Mouse (Mus musculus): ENCODE data around the gene Adarb2. TPM values are rescaled to one million over a fixed set of nuclear protein-coding genes. Genes with fewer than 3 reads are reported as not detected.

The Adarb2 gene
- polyA plus RNA-seq, 1 experiment from 2014 or later, result 0.35 TPM

DNA sequence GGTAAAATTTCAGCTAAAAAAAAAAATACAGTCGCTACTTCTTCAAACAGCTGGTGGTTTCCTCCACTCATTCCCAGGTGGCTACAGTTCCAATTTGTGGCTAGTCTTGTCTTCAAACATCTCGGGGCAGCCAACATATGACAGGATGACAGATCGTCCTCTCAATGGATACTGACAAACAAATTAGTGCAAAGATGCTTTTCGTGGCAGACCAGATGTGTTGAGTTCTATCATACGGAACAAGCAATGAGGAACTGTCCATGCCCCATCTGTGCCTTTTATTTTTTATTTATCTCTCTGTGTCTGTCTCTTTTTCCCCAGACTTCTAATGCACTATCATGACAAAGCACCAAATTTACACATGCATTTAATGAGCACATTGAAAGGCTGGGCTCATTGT lies 316.5 kb downstream of the Adarb2 start:
- H3K27ac ChIP-seq, result no peak overlapping the region
- no peak overlapping the region for H3K9ac ChIP-seq
- no peak overlapping the region for H3K4me2 ChIP-seq (replicated peaks)
- H3K4me1 ChIP-seq (replicated peaks), result no peaks in the 10 kb centered on the region
- ATAC-seq, result no peak
- H3K4me3 ChIP-seq (replicated peaks), result no peak overlapping the region
- no peaks in the 10 kb centered on the region for H3K27me3 ChIP-seq (replicated peaks)
- WGBS, result 88% methylated on average over 5 of the region's 5 CpGs
- H3K36me3 ChIP-seq, result no peaks in the 10 kb centered on the region
- no peaks in the 10 kb centered on the region for H3K9me3 ChIP-seq

DNA sequence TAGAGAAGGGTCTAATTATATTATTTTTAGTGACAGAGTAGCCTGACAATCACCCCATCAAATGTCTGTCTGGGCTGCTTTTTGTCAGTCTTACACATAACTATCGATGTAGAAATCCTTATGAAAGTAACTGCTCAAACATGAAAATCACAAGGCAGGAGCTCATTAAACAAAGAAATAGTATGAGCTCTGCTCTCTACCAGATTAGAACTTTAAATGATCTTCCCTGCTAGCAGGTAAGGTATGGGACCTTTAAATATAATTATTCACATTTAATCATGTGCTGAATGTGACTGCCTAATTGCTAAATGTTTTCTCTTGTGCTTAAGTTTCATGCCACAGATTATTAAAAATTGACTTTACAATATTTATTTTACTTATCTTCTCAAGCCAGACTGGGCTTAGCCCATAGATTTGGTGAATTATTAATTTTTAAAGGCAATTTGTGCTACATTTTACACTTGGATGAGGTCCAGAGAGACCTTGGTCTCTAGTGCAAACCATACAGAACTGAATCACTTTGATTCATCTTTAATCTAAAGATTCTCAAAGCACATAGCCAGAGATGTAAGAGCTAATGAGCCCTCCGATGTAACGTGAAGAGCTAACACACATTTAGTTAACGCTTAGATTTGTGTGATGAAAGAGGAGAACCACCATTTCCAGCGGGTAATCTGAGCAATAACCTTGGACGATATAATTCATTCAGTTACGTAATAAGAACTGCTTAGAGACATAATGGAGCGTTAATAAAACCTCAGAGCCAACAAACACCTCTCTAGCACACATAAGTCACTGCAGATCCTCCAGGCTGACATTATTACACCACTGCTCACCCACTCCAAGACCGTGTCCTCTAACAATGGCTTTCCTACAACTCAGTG lies 323.3 kb downstream of the Adarb2 start:
- H3K4me2 ChIP-seq (replicated peaks), result 0 out of 2 replicates have a peak overlapping the region, but pooled peaks have one; percentile 4
- H3K27me3 ChIP-seq (replicated peaks), result no peaks in the 10 kb centered on the region
- no peak overlapping the region for H3K4me3 ChIP-seq (replicated peaks)
- H3K4me1 ChIP-seq (replicated peaks), result no peaks in the 10 kb centered on the region
- ATAC-seq, result peak; percentile 92
- no peaks in the 10 kb centered on the region for H3K9me3 ChIP-seq
- WGBS, result 55% methylated on average over 9 of the region's 9 CpGs
- H3K27ac ChIP-seq, result no peak overlapping the region
- no peaks in the 10 kb centered on the region for H3K36me3 ChIP-seq
- H3K9ac ChIP-seq, result no peak overlapping the region

DNA sequence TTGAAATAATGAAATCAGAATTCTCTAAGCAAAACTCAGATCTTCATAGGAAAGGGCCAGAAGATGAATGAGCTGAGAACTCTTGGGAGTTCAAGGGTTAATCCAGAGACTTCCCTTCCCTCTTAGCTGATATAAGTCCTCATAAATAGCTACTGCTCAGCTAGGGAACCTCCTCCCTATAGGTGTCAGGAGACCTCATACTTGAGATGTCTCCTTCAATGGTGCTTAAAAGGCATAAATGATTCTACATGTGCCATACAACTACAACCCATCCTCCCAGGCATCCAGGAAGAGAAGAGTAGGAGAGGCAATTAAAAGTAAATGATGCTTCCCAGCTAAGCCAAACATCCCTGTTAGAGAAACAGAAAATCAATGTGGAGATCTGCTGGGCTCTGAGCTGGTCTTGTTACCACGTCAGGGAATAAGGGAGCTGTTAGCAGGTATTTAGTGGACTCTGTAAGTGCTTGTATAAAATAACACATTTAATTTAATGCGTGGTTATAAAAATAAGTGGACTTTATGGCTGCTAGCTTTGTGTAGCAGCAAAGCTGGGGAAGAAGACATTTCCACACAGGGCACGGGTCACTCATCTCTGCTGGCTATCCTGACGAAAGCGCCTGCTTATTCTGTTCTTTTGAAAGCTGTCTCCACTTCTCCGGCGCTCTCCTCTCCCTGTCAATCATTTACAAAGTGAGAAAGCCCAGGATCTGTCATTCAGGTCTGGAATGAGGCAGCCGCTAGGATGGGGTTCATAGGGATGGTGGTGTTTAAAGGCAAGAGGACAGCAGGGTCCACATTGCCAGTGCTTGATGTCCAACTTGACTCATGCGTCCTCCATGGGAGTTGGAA lies 331.8 kb downstream of the Adarb2 start:
- 69% methylated on average over 9 of the region's 9 CpGs for WGBS
- Histone ChIP-seq H3K4me3 (replicated peaks) (no peak overlapping the region), H3K4me1 (replicated peaks) (no peaks in the 10 kb centered on the region), H3K9me3 (no peaks in the 10 kb centered on the region), H3K9ac (no peak overlapping the region), H3K27ac (no peak overlapping the region), H3K27me3 (replicated peaks) (no peaks in the 10 kb centered on the region), H3K4me2 (replicated peaks) (no peak overlapping the region), H3K36me3 (no peaks in the 10 kb centered on the region)
- peak; percentile 71 for ATAC-seq

DNA sequence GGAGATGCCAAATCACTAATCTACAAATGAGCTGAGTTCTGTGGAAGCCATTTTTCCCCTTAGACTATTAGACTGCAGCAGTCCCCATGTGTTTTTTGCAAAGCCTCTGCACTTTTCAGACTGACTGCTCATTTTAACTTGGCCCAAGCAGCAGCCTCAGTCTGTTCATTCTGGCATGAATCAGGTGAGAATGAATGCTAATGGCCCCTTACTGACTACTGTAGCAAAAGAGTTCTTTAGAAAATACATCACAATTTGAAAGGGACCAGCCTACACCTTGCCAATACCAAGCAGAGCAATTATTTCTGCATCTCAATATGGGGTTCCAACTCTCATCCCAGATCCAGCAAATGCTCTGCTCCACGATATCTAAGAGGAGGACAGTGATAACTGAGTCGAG lies 335.8 kb downstream of the Adarb2 start:
- Histone ChIP-seq H3K4me1 (replicated peaks) (no peaks in the 10 kb centered on the region), H3K9me3 (no peaks in the 10 kb centered on the region), H3K27me3 (replicated peaks) (no peaks in the 10 kb centered on the region), H3K4me2 (replicated peaks) (no peak overlapping the region), H3K4me3 (replicated peaks) (no peak overlapping the region), H3K9ac (no peak overlapping the region), H3K27ac (no peak overlapping the region), H3K36me3 (no peaks in the 10 kb centered on the region)
- 92% methylated on average over 2 of the region's 2 CpGs for WGBS
- no peak for ATAC-seq

DNA sequence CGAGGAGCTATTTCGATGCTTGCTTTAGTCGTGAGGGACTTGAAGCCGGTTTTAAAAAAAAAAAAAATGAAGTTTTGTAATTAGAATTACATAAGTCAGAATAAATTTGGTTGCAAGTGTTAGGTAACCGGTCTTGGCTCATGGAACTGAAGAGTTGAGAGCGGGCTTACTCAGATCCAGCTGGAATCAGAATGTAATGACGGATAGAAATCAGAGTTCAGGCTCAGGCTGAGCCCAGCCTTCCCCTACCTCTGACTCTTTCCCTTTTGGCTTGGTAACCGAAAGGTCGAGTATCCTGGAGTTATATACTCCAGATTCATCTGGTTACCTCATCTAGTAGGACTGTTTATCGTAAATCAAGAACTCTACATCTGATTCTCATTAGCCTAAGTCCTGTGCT lies 336.2 kb downstream of the Adarb2 start:
- no peak overlapping the region for H3K27ac ChIP-seq
- H3K4me3 ChIP-seq (replicated peaks), result no peak overlapping the region
- H3K4me1 ChIP-seq (replicated peaks), result no peaks in the 10 kb centered on the region
- H3K27me3 ChIP-seq (replicated peaks), result no peaks in the 10 kb centered on the region
- no peaks in the 10 kb centered on the region for H3K36me3 ChIP-seq
- H3K9ac ChIP-seq, result no peak overlapping the region
- WGBS, result 87% methylated on average over 10 of the region's 10 CpGs
- no peak overlapping the region for H3K4me2 ChIP-seq (replicated peaks)
- no peaks in the 10 kb centered on the region for H3K9me3 ChIP-seq
- no peak for ATAC-seq

DNA sequence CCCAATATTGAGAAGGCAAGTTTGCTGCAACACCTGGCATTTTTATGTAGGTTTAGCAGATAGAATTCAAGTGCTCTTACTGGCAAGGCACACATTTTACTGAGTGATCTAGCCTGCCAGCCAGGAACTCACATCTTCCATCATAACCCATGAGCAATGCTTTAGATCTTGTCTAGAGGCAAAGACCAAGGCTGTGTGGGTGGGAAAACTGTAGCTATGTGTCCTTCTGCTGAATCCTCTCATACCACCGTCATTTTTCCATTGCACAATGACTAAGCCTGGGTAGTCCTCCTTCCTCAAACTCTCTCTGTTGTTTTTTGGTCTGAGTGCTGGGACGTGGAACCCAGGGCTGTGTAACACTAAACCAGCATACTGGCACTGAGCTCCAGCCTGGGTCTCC lies 340.0 kb downstream of the Adarb2 start:
- H3K27ac ChIP-seq, result no peak overlapping the region
- no peaks in the 10 kb centered on the region for H3K4me1 ChIP-seq (replicated peaks)
- no peaks in the 10 kb centered on the region for H3K27me3 ChIP-seq (replicated peaks)
- ATAC-seq, result no peak
- no peak overlapping the region for H3K4me2 ChIP-seq (replicated peaks)
- no peaks in the 10 kb centered on the region for H3K36me3 ChIP-seq
- WGBS, result 79% methylated on average over 2 of the region's 2 CpGs
- no peak overlapping the region for H3K9ac ChIP-seq
- no peak overlapping the region for H3K4me3 ChIP-seq (replicated peaks)
- H3K9me3 ChIP-seq, result no peaks in the 10 kb centered on the region

DNA sequence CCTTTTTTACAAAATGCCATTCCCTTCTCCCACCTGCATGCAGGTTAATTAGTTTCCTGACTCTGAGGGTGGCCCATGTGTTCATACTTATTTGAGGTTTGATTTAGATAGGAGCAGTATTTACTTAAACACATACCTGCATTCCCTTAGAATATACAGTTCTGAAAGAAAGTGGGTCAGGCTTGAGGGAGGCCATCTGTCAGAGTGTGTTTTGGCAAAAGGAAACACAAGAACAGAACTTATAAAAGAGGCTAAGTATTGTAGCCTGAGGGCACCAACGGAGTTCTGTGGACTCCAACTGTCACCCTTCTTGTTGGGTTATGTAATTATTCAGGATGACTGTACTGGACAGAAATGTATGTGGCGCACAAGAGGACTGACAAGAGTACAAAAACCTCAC lies 349.6 kb downstream of the Adarb2 start:
- Histone ChIP-seq H3K27ac (no peak overlapping the region), H3K9ac (no peak overlapping the region), H3K4me3 (replicated peaks) (no peak overlapping the region), H3K4me1 (replicated peaks) (no peaks in the 10 kb centered on the region), H3K36me3 (no peaks in the 10 kb centered on the region), H3K9me3 (no peaks in the 10 kb centered on the region), H3K27me3 (replicated peaks) (no peaks in the 10 kb centered on the region), H3K4me2 (replicated peaks) (no peak overlapping the region)
- 47% methylated on average over 2 of the region's 2 CpGs for WGBS
- no peak for ATAC-seq

DNA sequence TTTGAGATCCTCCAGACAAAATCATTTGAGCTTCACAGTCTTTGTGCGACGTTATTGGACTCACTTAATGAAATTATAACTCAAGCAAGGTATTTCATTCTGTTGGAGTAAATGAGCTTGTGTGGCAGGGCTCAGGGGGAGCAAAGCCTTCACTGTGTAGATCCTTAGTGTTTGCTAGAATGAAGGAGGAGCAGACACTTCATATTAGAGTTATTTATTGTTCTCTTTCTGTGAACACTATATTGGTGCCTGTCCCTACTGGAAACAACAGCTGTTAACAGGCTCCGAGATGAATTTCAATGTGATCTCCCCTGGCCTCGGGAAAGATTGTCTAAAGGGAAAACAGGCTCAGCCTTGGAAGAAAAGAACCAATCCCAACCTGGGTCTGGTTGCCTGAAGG lies 355.1 kb downstream of the Adarb2 start:
- no peaks in the 10 kb centered on the region for H3K36me3 ChIP-seq
- no peak overlapping the region for H3K4me2 ChIP-seq (replicated peaks)
- no peak overlapping the region for H3K27ac ChIP-seq
- 73% methylated on average over 4 of the region's 4 CpGs for WGBS
- no peak for ATAC-seq
- H3K4me3 ChIP-seq (replicated peaks), result no peak overlapping the region
- H3K27me3 ChIP-seq (replicated peaks), result no peaks in the 10 kb centered on the region
- H3K9me3 ChIP-seq, result no peaks in the 10 kb centered on the region
- no peak overlapping the region for H3K9ac ChIP-seq
- H3K4me1 ChIP-seq (replicated peaks), result no peaks in the 10 kb centered on the region

DNA sequence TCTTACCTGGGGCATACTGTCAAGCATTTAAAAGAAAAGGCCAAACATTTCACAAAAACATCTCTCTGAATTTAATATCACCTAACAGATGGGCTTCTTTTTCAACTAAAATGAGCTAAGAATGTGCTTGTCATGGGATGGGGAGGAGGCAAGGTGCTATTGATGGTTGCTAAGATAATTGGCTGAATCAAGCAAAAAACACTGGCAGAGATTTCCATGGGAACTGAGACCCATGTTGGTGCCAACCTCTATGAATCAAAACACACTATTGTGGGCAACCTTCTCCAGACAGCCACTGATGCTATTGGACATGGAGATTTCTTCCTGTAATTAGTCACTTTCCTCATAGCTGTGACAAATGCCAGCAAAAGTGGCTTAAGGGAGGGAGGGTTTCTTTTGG lies 357.8 kb downstream of the Adarb2 start:
- Histone ChIP-seq H3K9ac (no peak overlapping the region), H3K4me2 (replicated peaks) (no peak overlapping the region), H3K27ac (no peak overlapping the region), H3K9me3 (no peaks in the 10 kb centered on the region), H3K36me3 (no peaks in the 10 kb centered on the region), H3K27me3 (replicated peaks) (no peaks in the 10 kb centered on the region), H3K4me1 (replicated peaks) (no peaks in the 10 kb centered on the region), H3K4me3 (replicated peaks) (no peak overlapping the region)
- no peak for ATAC-seq

DNA sequence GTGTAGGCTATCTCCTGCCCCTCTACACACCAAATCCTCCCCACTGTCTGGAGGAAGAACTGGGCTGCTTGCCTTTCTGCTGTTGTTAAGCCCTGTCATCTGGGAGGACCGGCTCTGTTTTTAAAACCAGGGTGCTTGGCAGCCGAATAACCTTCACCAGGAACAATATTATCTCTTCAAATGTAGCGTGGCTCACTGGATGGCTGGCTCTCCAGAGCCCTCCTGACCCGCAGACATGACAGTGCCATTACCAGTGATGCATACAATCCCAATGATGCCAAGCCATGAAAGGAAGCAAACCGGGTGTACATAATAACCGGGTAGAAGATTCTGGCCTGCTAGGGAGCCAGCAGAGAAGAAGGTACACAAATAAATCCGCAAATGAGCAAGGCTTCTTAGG lies 360.5 kb downstream of the Adarb2 start:
- no peak overlapping the region for H3K4me2 ChIP-seq (replicated peaks)
- ATAC-seq, result no peak
- no peaks in the 10 kb centered on the region for H3K9me3 ChIP-seq
- 83% methylated on average over 7 of the region's 7 CpGs for WGBS
- H3K9ac ChIP-seq, result no peak overlapping the region
- H3K4me1 ChIP-seq (replicated peaks), result no peaks in the 10 kb centered on the region
- H3K36me3 ChIP-seq, result no peaks in the 10 kb centered on the region
- H3K27me3 ChIP-seq (replicated peaks), result no peaks in the 10 kb centered on the region
- no peak overlapping the region for H3K4me3 ChIP-seq (replicated peaks)
- H3K27ac ChIP-seq, result no peak overlapping the region

DNA sequence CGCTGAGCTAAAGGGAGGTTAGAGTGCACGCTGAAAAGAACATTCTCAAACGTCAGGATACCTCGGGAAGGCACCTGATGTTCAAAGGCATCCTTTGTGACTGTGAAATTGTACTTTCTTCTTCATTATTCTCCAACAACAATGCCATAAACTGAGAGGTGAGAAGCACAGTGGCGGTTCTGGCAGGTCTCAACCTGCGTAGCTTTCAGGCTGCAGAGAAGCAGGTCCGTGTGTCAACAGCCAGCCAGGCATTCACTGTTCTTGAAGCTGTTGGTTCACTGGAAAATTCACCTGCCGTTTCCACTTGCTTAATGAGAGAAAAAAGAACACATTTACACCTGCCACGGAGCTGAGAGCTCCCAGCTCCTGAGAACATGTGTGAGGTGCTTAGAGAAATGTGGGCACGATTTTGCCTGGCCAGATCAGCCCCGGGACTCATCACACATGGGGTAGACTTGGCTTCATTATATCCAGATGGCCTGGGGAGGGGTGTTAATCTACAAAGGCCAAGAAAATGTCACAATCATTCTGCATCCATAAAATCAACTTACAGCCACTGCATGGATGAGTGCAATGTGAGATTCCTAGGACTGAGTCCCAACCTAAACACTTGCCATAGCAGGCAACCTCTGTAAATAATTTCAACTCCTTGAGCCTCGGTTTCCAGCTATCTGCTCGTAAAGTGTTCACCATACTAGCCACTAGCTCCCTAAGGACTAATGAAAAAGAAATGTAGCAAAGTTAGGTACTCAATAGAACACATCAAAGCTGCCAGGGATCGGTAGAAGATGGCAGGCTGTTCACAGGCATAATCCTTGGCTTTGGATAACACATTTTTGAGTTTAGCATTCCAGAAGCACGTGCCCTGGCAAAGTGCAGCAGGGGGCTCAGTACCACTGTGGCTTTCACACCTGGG lies 364.7 kb downstream of the Adarb2 start:
- no peaks in the 10 kb centered on the region for H3K36me3 ChIP-seq
- no peaks in the 10 kb centered on the region for H3K27me3 ChIP-seq (replicated peaks)
- H3K9me3 ChIP-seq, result no peaks in the 10 kb centered on the region
- no peak overlapping the region for H3K27ac ChIP-seq
- peak; percentile 25; the same call in 1 of the 2 replicates for ATAC-seq
- no peaks in the 10 kb centered on the region for H3K4me1 ChIP-seq (replicated peaks)
- 74% methylated on average over 15 of the region's 15 CpGs for WGBS
- no peak overlapping the region for H3K9ac ChIP-seq
- no peak overlapping the region for H3K4me3 ChIP-seq (replicated peaks)
- H3K4me2 ChIP-seq (replicated peaks), result no peak overlapping the region

DNA sequence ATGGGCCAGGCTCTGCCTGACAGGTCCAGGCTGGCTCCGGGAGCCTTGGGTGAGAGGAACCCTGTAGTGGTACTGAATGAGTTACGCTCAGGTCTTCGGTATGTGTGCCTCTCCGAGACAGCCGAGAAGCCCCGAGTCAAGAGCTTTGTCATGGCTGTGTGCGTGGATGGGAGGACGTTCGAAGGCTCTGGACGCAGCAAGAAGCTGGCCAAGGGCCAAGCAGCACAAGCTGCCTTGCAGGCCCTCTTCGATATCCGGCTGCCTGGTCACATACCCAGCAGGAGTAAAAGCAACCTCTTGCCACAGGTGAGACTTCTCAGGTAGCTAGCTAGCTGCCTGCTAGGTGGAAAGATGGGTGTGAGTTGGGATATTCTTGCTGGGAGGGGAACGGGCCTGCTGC lies 367.6 kb downstream of the Adarb2 start:
- Histone ChIP-seq H3K9ac (no peak overlapping the region), H3K4me1 (replicated peaks) (no peaks in the 10 kb centered on the region), H3K36me3 (no peaks in the 10 kb centered on the region), H3K27ac (no peak overlapping the region), H3K27me3 (replicated peaks) (no peaks in the 10 kb centered on the region), H3K4me2 (replicated peaks) (no peak overlapping the region), H3K4me3 (replicated peaks) (no peak overlapping the region), H3K9me3 (no peaks in the 10 kb centered on the region)
- ATAC-seq, result no peak
- 78% methylated on average over 13 of the region's 13 CpGs for WGBS

Data from intestine, embryonic 15.5 days (tissue).